Mouse (Mus musculus) kidney, adult 2 months (tissue): ENCODE results near the gene Zbtb45. TPM values are rescaled to one million over a fixed set of nuclear protein-coding genes. Genes with fewer than 3 reads are reported as not detected.
A peak's percentile ranks its signal among the peaks of the same experiment; 100 is the strongest.

Source experiments
- DNase-seq: peaks from one replicate; pipeline ENCODE4 v3.0.0; 2021
- H3K27ac ChIP-seq: fragments of 200-500 bp; 2 replicates; pipeline ENCODE4 v1.5.1; 2012; ENCODE audit warnings: low read depth, low read length, control low read depth, inconsistent platforms; ENCODE audit not compliant: insufficient read depth
- H3K27me3 ChIP-seq: fragments of 200-500 bp; replicated peaks from 2 replicates; pipeline ENCODE4 v1.6.1; 2012; ENCODE audit warnings: mild to moderate bottlenecking, moderate library complexity, low read length, inconsistent platforms; ENCODE audit not compliant: control insufficient read depth, insufficient read depth
- H3K36me3 ChIP-seq: fragments of 200-500 bp; 2 replicates; pipeline ENCODE4 v1.6.1; 2012; ENCODE audit warnings: mild to moderate bottlenecking, moderate library complexity, low read length, inconsistent platforms; ENCODE audit not compliant: control insufficient read depth, insufficient read depth
- H3K4me1 ChIP-seq: fragments of 200-500 bp; 2 replicates; pipeline ENCODE4 v1.6.1; 2011; ENCODE audit warnings: low read length; ENCODE audit not compliant: control insufficient read depth, insufficient read depth
- H3K4me3 ChIP-seq: fragments of 200-500 bp; 2 replicates; pipeline ENCODE4 v1.5.1; 2011; ENCODE audit warnings: mild to moderate bottlenecking, low read depth, low read length, control low read depth; ENCODE audit not compliant: insufficient read depth
- CTCF ChIP-seq: fragments of 200-500 bp; conservative IDR thresholded peaks from 2 replicates; pipeline ENCODE4 v1.5.1; 2011; ENCODE audit warnings: low read depth, mild to moderate bottlenecking, control low read depth, low read length, moderate library complexity, mixed read lengths; ENCODE audit not compliant: insufficient read depth, insufficient read length
- POLR2A ChIP-seq: fragments of 200-500 bp; IDR thresholded peaks from one replicate; pipeline ENCODE4 v1.6.1; 2011; ENCODE audit warnings: low read depth, low read length, control low read depth
- WGBS: fragments of 180-500 bp; shearing (Covaris S2); methylation state at CpG from one replicate; pipeline ENCODE4 v1.1.7; 2018; 5-methylcytosine and 5-hydroxymethylcytosine counted together
- polyA plus RNA-seq: library from polyadenylated mRNA; depleted of rRNA; stranded (reverse); fragments of >200 nt; gene quantifications from 2 replicates; pipeline ENCODE4 v1.2.3, GENCODE M21; 2012; rRNA removed

The Zbtb45 gene
- polyA plus RNA-seq, 1 experiment = 14.1 TPM

- 0 out of 2 replicates have a peak, but pooled peaks cover 3% of the 10 kb centered on the region for H3K4me1 ChIP-seq
- peak overlapping the region; percentile 75 for H3K27ac ChIP-seq
- TF ChIP-seq CTCF = no peak
- no peak for TF ChIP-seq POLR2A
- WGBS = 3% methylated on average over 29 of the region's 29 CpGs
- peak; percentile 68 for DNase-seq
- H3K4me3 ChIP-seq = peak overlapping the region; percentile 68
- no peaks in the 10 kb centered on the region for H3K27me3 ChIP-seq
- no peaks in the 10 kb centered on the region for H3K36me3 ChIP-seq
Observed at GRCm38 (mm10) chr7:12961511-12962141, 48.2 kb downstream of the Zbtb45 start.

- H3K4me3 ChIP-seq = no peak overlapping the region
- TF ChIP-seq POLR2A = no peak
- no peak for TF ChIP-seq CTCF
- H3K4me1 ChIP-seq = no peaks in the 10 kb centered on the region
- H3K27me3 ChIP-seq = no peaks in the 10 kb centered on the region
- WGBS = 45% methylated on average over 4 of the region's 4 CpGs
- DNase-seq = no peak
- H3K36me3 ChIP-seq = no peaks in the 10 kb centered on the region
- no peak overlapping the region for H3K27ac ChIP-seq
Observed at GRCm38 (mm10) chr7:12959718-12960117, 50.1 kb downstream of the Zbtb45 start.

DNA sequence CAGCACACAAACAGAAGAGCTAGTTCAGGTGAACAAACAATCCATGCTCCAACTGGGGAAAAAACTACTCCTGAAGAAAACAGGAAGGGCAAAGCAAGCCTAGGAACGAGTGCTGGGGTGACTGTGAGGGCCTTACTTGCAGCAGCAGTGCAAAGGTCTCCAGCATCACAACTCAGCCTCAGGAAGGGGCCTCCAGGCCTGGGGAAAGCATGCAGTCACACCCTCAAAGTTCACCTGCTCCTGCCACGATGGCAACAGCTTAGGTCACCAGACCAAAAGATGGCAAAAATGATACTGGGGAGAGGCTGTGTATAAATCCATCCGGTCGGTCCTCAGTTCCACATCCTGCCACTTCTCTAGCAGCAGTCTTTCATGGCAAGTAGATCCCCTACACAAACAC lies 50.9 kb downstream of the Zbtb45 start:
- DNase-seq = no peak
- H3K4me1 ChIP-seq = no peaks in the 10 kb centered on the region
- no peaks in the 10 kb centered on the region for H3K27me3 ChIP-seq
- no peak overlapping the region for H3K4me3 ChIP-seq
- TF ChIP-seq CTCF = no peak
- no peak for TF ChIP-seq POLR2A
- WGBS = 79% methylated on average over 4 of the region's 4 CpGs
- H3K36me3 ChIP-seq = no peaks in the 10 kb centered on the region
- no peak overlapping the region for H3K27ac ChIP-seq

DNA sequence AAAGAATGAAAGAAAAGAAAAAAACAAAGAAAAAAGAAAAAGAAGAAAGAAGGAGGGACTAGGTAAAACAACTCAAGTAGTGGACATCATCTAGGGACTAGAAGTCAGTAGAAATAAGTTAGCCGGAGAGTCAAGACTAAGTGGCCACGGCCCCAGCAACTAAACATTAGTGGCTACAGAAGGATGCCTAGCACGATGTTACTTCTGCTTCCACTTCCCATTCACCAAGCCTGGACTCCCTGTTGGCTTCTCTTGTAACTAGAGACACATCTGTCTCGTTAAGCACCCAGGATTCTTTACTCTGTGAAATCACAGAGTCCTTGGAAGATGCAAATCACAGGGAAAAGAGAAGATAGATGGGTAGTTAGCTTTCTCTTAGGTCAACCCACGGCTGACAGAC lies 52.3 kb downstream of the Zbtb45 start:
- no peak for DNase-seq
- no peak for TF ChIP-seq CTCF
- no peak for TF ChIP-seq POLR2A
- H3K27ac ChIP-seq = no peak overlapping the region
- WGBS = 67% methylated on average over 5 of the region's 5 CpGs
- no peaks in the 10 kb centered on the region for H3K4me1 ChIP-seq
- no peaks in the 10 kb centered on the region for H3K27me3 ChIP-seq
- no peak overlapping the region for H3K4me3 ChIP-seq
- H3K36me3 ChIP-seq = no peaks in the 10 kb centered on the region

GRCm38 (mm10) chr7:12954896-12955295 lies 54.9 kb downstream of the Zbtb45 start:
- Histone ChIP-seq H3K36me3 (no peaks in the 10 kb centered on the region), H3K4me3 (no peak overlapping the region), H3K27me3 (no peaks in the 10 kb centered on the region), H3K4me1 (no peaks in the 10 kb centered on the region), H3K27ac (no peak overlapping the region)
- TF ChIP-seq CTCF = 0 out of 2 replicates have a peak, but pooled peaks have one; percentile 7
- TF ChIP-seq POLR2A = no peak
- no peak for DNase-seq
- WGBS = 39% methylated on average over 3 of the region's 3 CpGs

Other genes with a start within 250 kb of the Zbtb45 start
- gene Zscan18, start 206.4 kb downstream of the Zbtb45 start, polyA plus RNA-seq = 0.59 and 0.88 TPM in 2 replicates
- 1.1 and 1.7 TPM in 2 replicates for gene Zfp329, start 191.2 kb downstream of the Zbtb45 start, polyA plus RNA-seq
- 7.7 and 9.4 TPM in 2 replicates for gene Zfp110, start 175.3 kb downstream of the Zbtb45 start, polyA plus RNA-seq
- 1.3 and 1.4 TPM in 2 replicates for gene Zfp128, start 128.9 kb downstream of the Zbtb45 start, polyA plus RNA-seq
- gene Zscan22, start 112.2 kb downstream of the Zbtb45 start, polyA plus RNA-seq = 11.6 and 12.5 TPM in 2 replicates
- 1,384 and 1,441 TPM in 2 replicates for gene Rps5, start 87.7 kb downstream of the Zbtb45 start, polyA plus RNA-seq
- gene Rnf225, start 82.6 kb downstream of the Zbtb45 start, polyA plus RNA-seq = 0.08 and 0.11 TPM in 2 replicates
- gene Zfp324, start 44.2 kb downstream of the Zbtb45 start, polyA plus RNA-seq = 4.8 and 5.9 TPM in 2 replicates
- 5.4 and 6.2 TPM in 2 replicates for gene Zfp446, start 32.2 kb downstream of the Zbtb45 start, polyA plus RNA-seq
- 0.56 and 0.69 TPM in 2 replicates for gene Slc27a5, start 11.8 kb downstream of the Zbtb45 start, polyA plus RNA-seq
- gene Trim28, start 10.9 kb downstream of the Zbtb45 start, polyA plus RNA-seq = 186 and 191 TPM in 2 replicates
- 103 and 134 TPM in 2 replicates for gene Chmp2a, start 24.8 kb upstream of the Zbtb45 start, polyA plus RNA-seq
- 231 and 249 TPM in 2 replicates for gene Ube2m, start 28.2 kb upstream of the Zbtb45 start, polyA plus RNA-seq
- gene Mzf1, start 44.7 kb upstream of the Zbtb45 start, polyA plus RNA-seq = 1.3 and 1.8 TPM in 2 replicates
- gene Vmn1r85, start 85.1 kb upstream of the Zbtb45 start, polyA plus RNA-seq = not detected in 2 replicates
- gene Vmn1r86, start 109.9 kb upstream of the Zbtb45 start, polyA plus RNA-seq = not detected in 2 replicates
- gene Vmn1r87, start 130.1 kb upstream of the Zbtb45 start, polyA plus RNA-seq = not detected in 2 replicates
- not detected in 2 replicates for gene Vmn1r88, start 149.5 kb upstream of the Zbtb45 start, polyA plus RNA-seq
- gene Vmn1r89, start 203.0 kb upstream of the Zbtb45 start, polyA plus RNA-seq = not detected in 2 replicates